In the genomic region with DNA sequence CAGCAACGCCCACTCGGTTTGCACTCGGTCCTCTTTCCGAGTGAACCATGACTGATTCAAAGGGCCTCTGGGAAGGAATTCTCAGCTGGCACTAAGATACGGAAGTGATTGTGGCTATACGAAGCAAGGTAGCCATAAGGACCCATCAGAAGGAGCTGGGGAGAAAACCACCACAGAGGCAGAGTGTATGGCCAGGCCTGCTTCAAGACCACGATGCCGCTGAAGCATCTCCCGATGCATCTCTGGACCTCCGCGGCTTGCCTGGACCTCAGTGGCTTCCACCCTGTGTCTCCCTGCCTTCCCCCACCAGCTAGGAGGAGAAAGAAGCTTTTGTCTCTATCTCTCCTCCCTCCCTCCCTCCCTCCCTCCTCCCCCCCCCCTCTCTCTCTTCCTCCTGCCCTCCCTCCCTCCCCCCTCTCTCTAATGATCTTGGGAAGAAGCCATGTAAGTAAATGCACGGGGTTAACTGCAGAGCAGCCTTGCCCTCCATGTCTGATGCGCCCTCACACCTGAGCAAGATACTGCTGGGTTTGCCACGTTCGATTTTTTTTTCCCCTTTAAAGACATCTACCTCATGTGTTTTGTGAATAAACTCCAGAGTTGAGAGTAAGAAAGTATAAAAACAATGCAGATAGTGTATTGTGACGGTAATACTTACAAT, we compare ENCODE assay signal across 20 mouse cellular contexts. TPM values are rescaled to one million over a fixed set of nuclear protein-coding genes. Genes with fewer than 3 reads are reported as not detected.
A peak's percentile ranks its signal among the peaks of the same experiment; 100 is the strongest.
DNase-seq lines count a peak whose midpoint lies in the region; ATAC-seq and TF ChIP-seq lines count a peak whose summit lies in the region.
"Had no signal": no experiment of that assay in that cellular context is flagged by ENCODE, and none has a peak within 500 bp of the region (broad histone marks: within the 10 kb centered on the region; RNA-seq: fewer than 3 reads in every experiment).

No protein-coding gene starts in this region.

- no peak overlapping the region for H3K4me3 ChIP-seq in kidney, embryonic 14.5 days (ENCODE audit: low read length)
- H3K4me3 ChIP-seq in kidney, embryonic 15.5 days (replicated peaks): no peak overlapping the region
- H3K4me3 ChIP-seq in testis, adult 2 months (ENCODE audit: control insufficient read depth, low read depth, low read length): peak overlapping the region; percentile 62
- H3K4me3 ChIP-seq: embryonic facial prominence, embryonic 13.5 days; left cerebral cortex, adult 2 months; stomach, embryonic 15.5 days had no signal

- no peak for TF ChIP-seq POLR2A in testis, adult 2 months (IDR thresholded peaks at IDR 0.05; ENCODE audit: control insufficient read depth, low read depth, low read length)

- DNase-seq in embryo, embryonic 10 days (ENCODE audit: low spot score): peak; percentile 33
- no peak for DNase-seq in embryo, embryonic 11 days
- no peak for DNase-seq in testis, postnatal 10 days (ENCODE audit: low spot score)
- DNase-seq in right cerebral cortex, postnatal 25 days: no peak
- no peak for DNase-seq in thymus, postnatal 4 days
- DNase-seq: cerebellum, adult 9-10 months; heart, postnatal 4 days; kidney, postnatal 10 days had no signal

- 64% methylated on average over 16 of the region's 16 CpGs for WGBS in kidney, embryonic 14.5 days
- 67% methylated on average over 16 of the region's 16 CpGs for WGBS in kidney, embryonic 15.5 days

- no peak for TF ChIP-seq CTCF in testis, adult 2 months (IDR thresholded peaks at IDR 0.05; ENCODE audit: control insufficient read depth, insufficient read depth, insufficient replicate concordance, low read depth, low read length)

- no peak overlapping the region for H3K4me2 ChIP-seq in kidney, embryonic 14.5 days (replicated peaks; ENCODE audit: low read depth, low read length)
- no peak overlapping the region for H3K4me2 ChIP-seq in kidney, embryonic 15.5 days
- H3K4me2 ChIP-seq: embryonic facial prominence, embryonic 13.5 days; stomach, embryonic 15.5 days had no signal

- H3K9me3 ChIP-seq in kidney, embryonic 14.5 days (ENCODE audit: control insufficient read depth, low read length): no peaks in the 10 kb centered on the region
- no peaks in the 10 kb centered on the region for H3K9me3 ChIP-seq in kidney, embryonic 15.5 days (replicated peaks)
- H3K9me3 ChIP-seq: G1E; stomach, embryonic 15.5 days had no signal

- peak; percentile 25; the same call in 1 of the 2 replicates for ATAC-seq in kidney, embryonic 14.5 days (ENCODE audit: low FRiP score, low TSS enrichment)
- ATAC-seq in kidney, embryonic 15.5 days (replicated peaks; ENCODE audit: low FRiP score): no peak
- ATAC-seq: CD4-positive, CD25-positive, alpha-beta regulatory T cell, adult 4 months; intestine, embryonic 16.5 days had no signal

- no peaks in the 10 kb centered on the region for H3K36me3 ChIP-seq in kidney, embryonic 14.5 days (ENCODE audit: control insufficient read depth, insufficient read depth, low read length)
- H3K36me3 ChIP-seq in kidney, embryonic 15.5 days: no peaks in the 10 kb centered on the region
- H3K36me3 ChIP-seq in testis, adult 2 months (ENCODE audit: control insufficient read depth, insufficient read depth, low read length): no peaks in the 10 kb centered on the region
- H3K36me3 ChIP-seq: embryonic facial prominence, embryonic 13.5 days; G1E; stomach, embryonic 15.5 days had no signal

- 0 out of 2 replicates have a peak, but pooled peaks cover 6% of the 10 kb centered on the region for H3K4me1 ChIP-seq in kidney, embryonic 14.5 days (ENCODE audit: control insufficient read depth, insufficient read depth, low read length)
- peaks cover 10% of the 10 kb centered on the region for H3K4me1 ChIP-seq in kidney, embryonic 15.5 days
- peaks cover 9% of the 10 kb centered on the region for H3K4me1 ChIP-seq in testis, adult 2 months (ENCODE audit: control insufficient read depth, insufficient read depth, low read length)
- H3K4me1 ChIP-seq: stomach, embryonic 15.5 days had no signal

- H3K27me3 ChIP-seq in kidney, embryonic 14.5 days (ENCODE audit: control insufficient read depth, insufficient read depth, low read length): no peaks in the 10 kb centered on the region
- no peaks in the 10 kb centered on the region for H3K27me3 ChIP-seq in kidney, embryonic 15.5 days
- H3K27me3 ChIP-seq in testis, adult 2 months (ENCODE audit: control insufficient read depth, insufficient read depth, low read length): no peaks in the 10 kb centered on the region
- H3K27me3 ChIP-seq: embryonic facial prominence, embryonic 13.5 days; stomach, embryonic 15.5 days had no signal

- no peak overlapping the region for H3K9ac ChIP-seq in kidney, embryonic 14.5 days (ENCODE audit: low read depth, low read length)
- H3K9ac ChIP-seq in kidney, embryonic 15.5 days: no peak overlapping the region
- H3K9ac ChIP-seq: embryonic facial prominence, embryonic 13.5 days; liver, embryonic 14.5 days; stomach, embryonic 15.5 days had no signal

- H3K27ac ChIP-seq in kidney, embryonic 14.5 days (ENCODE audit: low read depth, low read length): no peak overlapping the region
- no peak overlapping the region for H3K27ac ChIP-seq in kidney, embryonic 15.5 days
- no peak overlapping the region for H3K27ac ChIP-seq in testis, adult 2 months (ENCODE audit: control insufficient read depth, insufficient read depth, low read depth, low read length)
- H3K27ac ChIP-seq: embryonic facial prominence, embryonic 13.5 days; left cerebral cortex, adult 2 months; liver, embryonic 14.5 days; stomach, embryonic 15.5 days had no signal

RNA-seq across cellular contexts. Expression of a gene that starts 53.2 kb away (rescaled TPM):
- polyA plus RNA-seq in kidney, embryonic 14.5 days (2014; fragmentation: Nextera tagmentation; extraction: Ambion mirVana): 0.41 and 0.51 TPM in 2 replicates
- 0.79 and 0.93 TPM in 2 replicates for polyA plus RNA-seq in kidney, embryonic 15.5 days (2015; fragmentation: Nextera tagmentation; extraction: Ambion mirVana)
- 78.6 and 113 TPM in 2 replicates for polyA plus RNA-seq in testis, adult 2 months (2012; rRNA removed)
- polyA plus RNA-seq: CD4-positive, CD25-positive, alpha-beta regulatory T cell, adult 4 months; G1E; heart, embryonic 14.5 days; limb, embryonic 11.5 days had no signal

Comparison
In these comparisons a context has a peak if more than half of its experiments do, and no peak if none do; other contexts are left out.
1. RNA of a gene that starts 53.2 kb away (polyA plus RNA-seq): 78.6 to 113 TPM in testis, adult 2 months; 0.79 to 0.93 TPM in kidney, embryonic 15.5 days and 0.41 to 0.51 TPM in kidney, embryonic 14.5 days; every median in the first group is over 10 times any median in the second.